Mouse (Mus musculus) heart, postnatal 4 days (tissue): ENCODE results near the gene Hace1. TPM values are rescaled to one million over a fixed set of nuclear protein-coding genes. Genes with fewer than 3 reads are reported as not detected.
"Not testable (repeated sequence)": the region's sequence is repeated elsewhere in the genome, so short reads cannot be mapped to it uniquely, and the experiment has no call there.

Source experiments
- DNase-seq: peaks from one replicate; pipeline ENCODE4 v3.0.0; 2021
- total RNA-seq, 2 experiments: library from RNA; stranded (reverse); gene quantifications; 2 replicates each; pipeline ENCODE4 v1.2.3; 2021

Gene Hace1
- total RNA-seq = 10 to 100 TPM; 13.9 to 14.5 TPM

DNA sequence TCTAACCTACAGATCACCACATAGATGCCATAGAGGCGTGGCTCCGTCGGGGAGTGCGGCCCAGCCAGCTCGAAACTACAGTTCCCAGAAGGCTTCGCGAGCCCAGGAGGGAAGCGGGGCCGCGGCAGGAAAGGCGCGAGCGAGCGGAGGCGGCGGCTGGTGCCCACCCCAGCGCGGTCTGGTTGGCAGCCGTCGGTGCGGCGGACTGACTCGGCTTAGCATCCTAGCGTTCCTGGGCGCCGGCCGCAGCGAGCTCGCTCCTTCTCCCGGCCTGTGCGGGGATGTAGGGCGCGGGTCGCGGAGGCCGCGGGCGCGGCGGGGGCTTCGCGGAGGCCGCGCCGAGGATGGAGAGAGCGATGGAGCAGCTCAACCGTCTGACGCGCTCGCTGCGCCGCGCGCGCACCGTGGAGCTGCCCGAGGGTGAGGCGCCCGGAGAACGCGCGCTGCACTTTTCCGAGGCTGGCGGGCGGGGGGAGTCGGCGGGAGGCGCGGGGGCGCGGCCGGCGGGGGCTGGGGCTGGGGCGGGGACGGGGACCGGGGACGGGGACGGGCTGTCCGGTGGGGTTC lies at the start of gene Hace1:
Hace1 (plus strand) TSS at position 99 of the 567 bp plus-strand sequence.
- peak; percentile 85 for DNase-seq

DNA sequence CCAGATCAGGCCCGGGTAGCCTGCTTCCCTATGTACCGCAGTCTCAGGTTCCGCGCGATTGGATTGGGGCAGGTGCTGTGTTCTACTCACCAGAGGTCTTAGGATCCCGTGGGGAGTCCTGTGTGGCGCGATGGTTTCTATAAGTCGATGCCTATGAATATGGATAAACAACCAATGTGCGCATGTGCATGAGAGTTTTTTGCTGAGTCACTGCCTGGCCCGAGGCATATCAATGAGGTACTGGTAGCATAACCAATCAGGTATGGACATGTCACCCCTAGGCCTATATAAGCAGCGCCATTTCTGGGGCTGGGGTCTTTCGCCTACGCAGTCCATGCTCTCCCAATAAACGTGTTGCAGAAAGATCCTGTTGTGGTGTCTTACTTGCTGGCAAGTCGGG lies 40.3 kb upstream of the Hace1 start:
- not testable (repeated sequence) for DNase-seq

GRCm38 (mm10) chr10:45542726-45543125 lies 34.9 kb upstream of the Hace1 start:
- DNase-seq = no peak

GRCm38 (mm10) chr10:45546799-45547198 lies 30.8 kb upstream of the Hace1 start:
- peak; percentile 65 for DNase-seq

DNA sequence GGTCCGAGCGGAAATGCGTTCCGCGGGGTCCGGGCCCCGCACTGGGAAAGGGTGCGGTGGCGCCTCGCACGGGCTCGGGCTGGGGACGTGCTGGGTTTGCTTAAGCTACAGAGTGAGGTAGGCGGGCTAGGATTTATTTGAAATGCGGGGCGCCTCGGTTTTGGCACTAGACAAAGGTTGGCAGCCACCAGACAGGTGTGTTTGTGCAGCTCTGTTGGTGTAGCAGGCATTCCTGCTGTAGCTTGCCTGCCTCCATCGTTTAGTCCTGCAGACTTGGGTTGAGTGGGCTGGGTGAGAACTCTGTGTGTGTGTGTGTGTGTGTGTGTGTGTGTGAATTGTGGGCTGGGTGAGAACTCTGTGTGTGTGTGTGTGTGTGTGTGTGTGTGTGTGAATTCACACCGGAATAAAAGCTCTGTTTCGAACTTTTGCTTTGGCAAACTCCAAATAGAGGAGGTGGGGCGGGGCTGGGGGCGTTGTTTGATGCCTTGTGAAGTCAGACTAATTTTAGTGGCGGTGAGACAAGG lies 731 bp downstream of the Hace1 start:
- peak; percentile 25 for DNase-seq

DNA sequence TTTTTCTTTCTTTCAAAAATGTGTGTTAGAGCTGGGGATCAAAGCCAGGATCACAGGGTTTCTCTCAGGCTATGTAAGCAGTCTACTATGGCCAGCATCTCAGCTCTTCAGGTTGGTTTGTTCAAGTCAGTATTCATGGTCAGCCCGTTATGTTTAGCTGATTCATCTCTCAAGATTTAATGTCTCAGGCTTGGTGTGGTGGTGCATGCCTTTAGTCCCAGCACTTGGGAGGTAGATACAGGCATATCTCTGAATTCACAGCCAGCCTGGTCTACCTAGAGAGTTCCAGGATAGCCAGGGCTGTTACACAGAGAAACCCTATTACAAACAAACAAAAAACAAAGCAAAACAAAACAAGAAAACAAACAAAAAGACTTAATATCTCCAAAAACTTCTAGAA lies 5.7 kb downstream of the Hace1 start:
- DNase-seq = no peak

- DNase-seq = no peak
These were observed 6.2 kb downstream of the Hace1 start for GRCm38 (mm10) chr10:45583829-45584228.

DNA sequence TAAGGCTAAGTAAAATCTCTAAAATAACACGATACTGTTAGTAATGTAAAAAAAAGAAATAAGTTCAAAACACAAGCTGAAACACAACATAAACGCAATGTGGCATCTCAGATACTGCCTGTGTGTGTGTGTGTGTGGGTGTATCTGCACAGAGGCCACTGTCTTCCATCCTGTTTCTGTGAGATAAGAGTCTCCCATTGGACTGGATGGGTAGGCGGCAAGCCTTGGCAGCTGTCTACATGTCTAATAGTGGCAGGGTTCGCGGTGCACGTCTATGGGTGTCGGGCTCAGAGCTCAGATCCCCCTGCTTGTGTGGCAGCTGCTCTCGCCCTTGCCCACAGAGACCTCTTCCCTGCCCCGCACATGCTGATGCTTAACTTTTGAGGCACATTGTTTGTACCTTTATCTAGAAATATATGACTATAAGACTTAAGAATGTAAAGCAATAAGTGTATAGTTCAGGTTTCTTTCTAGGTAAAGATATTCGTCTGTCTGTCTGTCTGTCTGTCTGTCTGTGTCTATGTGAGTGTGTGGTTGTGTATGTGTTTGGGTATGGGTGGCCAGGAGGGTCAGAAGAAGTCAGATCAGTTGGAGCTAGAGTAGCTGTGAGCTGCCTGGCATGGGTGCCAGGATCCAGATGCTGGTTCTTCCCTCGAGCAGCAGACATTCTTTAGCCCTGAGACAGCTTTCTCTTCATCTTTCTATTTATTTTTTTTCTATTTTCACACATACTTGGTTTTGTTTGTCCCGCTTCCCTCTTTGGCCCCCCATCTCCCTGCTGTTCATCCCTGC lies 6.9 kb downstream of the Hace1 start:
- DNase-seq = no peak

GRCm38 (mm10) chr10:45605853-45606252 lies 28.2 kb downstream of the Hace1 start:
- no peak for DNase-seq

GRCm38 (mm10) chr10:45610727-45611126 lies 33.1 kb downstream of the Hace1 start:
- DNase-seq = no peak

DNA sequence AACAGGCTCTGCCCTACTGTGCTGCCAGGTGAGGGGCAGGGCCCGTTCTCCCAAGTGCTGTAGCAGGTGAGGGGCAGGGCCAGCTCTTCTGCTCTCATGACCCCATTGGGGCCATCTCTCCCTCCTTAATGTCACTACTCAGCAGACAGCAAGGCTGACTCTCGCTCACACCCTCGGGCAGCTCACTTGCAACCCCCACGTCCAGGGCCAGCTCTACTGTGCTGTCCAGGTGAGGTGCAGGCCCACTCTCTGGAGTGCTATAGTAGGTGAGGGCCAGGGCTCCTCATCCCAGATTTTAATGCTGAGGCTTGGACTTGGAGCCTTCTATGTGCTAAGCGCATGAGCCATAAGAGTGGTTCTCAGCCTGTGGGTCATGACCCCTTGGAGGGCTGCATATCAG lies 38.4 kb downstream of the Hace1 start:
- DNase-seq = no peak

DNA sequence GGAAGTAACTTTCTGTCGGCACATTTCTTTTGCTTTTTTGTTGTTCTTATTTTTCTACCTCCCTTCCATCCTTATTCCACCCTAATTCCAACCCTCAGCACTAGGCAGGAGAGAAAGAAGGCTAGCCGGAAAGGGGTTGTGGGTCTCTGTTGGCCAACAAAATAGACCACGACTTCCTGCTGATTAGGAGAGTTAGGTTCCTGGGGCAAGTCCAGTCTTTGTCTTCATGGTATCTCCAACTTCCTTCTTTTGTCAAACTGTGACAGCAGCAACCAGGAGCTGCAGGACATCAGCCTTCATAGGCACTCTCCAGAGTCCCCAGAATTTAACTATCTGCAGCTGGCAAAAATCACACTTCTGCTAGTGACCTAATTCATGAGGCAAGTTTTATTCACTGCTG lies 41.4 kb downstream of the Hace1 start:
- DNase-seq = no peak

GRCm38 (mm10) chr10:45631995-45632394 lies 54.4 kb downstream of the Hace1 start:
- no peak for DNase-seq

GRCm38 (mm10) chr10:45632641-45633040 lies 55.0 kb downstream of the Hace1 start:
- DNase-seq = no peak

- DNase-seq = no peak
These were observed 57.6 kb downstream of the Hace1 start for GRCm38 (mm10) chr10:45635201-45635600.

- DNase-seq = no peak
These were observed 62.1 kb downstream of the Hace1 start for GRCm38 (mm10) chr10:45639762-45640161.

DNA sequence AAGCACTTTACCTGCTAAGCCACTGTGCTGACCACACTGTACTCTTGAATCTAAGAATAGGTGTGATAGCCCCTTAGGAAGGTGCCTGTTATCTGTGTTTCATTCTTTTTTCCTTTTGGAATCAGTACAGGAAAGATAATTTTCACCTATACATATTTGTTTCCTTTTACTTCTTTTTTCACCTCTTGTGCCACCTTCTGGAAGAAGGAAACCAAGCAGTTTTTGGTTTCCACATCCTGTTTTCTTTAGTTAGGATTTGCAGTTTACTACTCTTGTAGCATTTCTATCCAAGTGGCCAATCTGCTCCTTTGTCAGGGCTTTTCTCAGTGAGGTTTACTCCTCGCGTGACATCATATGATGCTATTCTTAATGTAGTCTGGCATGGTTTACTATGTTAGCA lies 76.4 kb downstream of the Hace1 start:
- DNase-seq = no peak

GRCm38 (mm10) chr10:45662015-45662414 lies 84.4 kb downstream of the Hace1 start:
- no peak for DNase-seq

- no peak for DNase-seq
These were observed 90.6 kb downstream of the Hace1 start for GRCm38 (mm10) chr10:45668266-45668665.

GRCm38 (mm10) chr10:45676796-45677195 lies 99.2 kb downstream of the Hace1 start:
- DNase-seq = no peak

GRCm38 (mm10) chr10:45686191-45686590 lies 108.6 kb downstream of the Hace1 start:
- DNase-seq = no peak

DNA sequence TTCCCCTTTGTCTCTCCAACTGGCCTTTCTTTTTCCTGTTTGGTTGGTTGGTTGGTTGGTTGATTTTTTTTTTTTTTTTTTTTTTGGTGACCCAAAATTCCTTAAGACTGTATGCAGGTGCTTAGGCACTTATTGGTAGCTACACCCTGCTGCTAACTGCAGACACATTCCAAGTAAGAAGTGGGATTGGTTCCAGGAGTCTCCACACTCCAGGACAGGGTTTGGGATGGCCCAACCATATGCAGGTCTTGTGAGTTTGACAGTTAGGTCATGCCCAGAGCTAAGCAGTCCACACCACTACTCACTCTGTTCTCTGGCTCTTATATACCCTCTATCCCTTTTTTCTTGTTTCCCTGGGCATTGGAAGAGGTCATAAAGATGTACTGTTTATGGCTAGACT lies 117.3 kb downstream of the Hace1 start:
- no peak for DNase-seq

DNA sequence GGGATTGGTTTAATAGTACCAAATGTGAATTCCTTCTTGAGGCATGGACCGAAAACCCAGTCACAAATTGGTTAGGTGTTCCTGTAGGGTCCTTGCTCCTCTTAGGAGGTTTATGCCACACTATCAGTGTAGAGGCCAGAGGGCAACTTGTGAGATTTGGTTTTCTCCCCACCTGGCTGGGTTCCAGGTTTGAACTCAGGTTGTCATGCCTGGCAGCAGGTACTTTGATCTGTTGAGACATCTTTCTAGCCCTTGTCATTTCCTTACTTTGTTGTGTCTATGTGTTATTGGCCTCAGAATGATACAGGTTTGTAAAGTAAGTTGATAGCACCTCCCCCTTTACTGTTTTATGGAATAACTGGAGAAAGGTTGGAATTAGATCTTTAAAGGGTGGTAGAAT lies 117.9 kb downstream of the Hace1 start:
- no peak for DNase-seq

DNA sequence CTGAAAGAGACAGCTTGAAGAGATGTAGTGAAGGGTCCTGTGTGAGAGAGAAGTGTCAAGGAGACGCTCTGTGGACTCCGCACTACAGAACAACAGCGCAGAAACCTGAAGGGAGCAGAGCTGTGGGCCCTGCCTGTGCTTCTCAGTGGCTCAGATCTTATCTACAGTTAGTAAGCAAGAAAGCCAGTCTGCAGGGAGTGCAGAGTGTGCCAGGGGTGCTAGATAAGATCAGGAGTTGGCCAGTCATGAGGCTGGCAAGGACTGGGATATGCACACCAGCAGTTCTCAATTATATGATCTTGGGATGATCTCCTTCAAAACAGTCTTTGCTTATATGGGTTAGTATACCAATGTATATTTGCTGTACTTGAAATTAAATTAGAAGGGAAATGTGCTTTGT lies 121.3 kb downstream of the Hace1 start:
- no peak for DNase-seq
